Mouse (Mus musculus) hindbrain, embryonic 14.5 days (tissue): ENCODE measurements around the gene Srms. TPM values are rescaled to one million over a fixed set of nuclear protein-coding genes. Genes with fewer than 3 reads are reported as not detected.

Source experiments
- ATAC-seq: fragments of 200-750 bp; cut with Nextera tagmentation; 2 replicates; pipeline ENCODE4 v1.8.0; 2017; ENCODE audit warnings: moderate number of reproducible peaks, mild to moderate bottlenecking, moderate TSS enrichment, moderate library complexity; ENCODE audit not compliant: low FRiP score
- DNase-seq: peaks from one replicate; pipeline ENCODE4 v3.0.0-alpha.2; 2015; ENCODE audit warnings: low spot score
- H3K27ac ChIP-seq: fragments of 300-500 bp; sonication (generic); 2 replicates; pipeline ENCODE4 v1.5.1; 2014; ENCODE audit warnings: mild to moderate bottlenecking, moderate library complexity
- H3K27me3 ChIP-seq: fragments of 300-500 bp; sonication (generic); 2 replicates; pipeline ENCODE4 v1.6.1; 2014; ENCODE audit warnings: mild to moderate bottlenecking, low read length, mixed read lengths; ENCODE audit not compliant: control insufficient read depth, insufficient read depth
- H3K36me3 ChIP-seq: fragments of 300-500 bp; sonication (generic); replicated peaks from 2 replicates; pipeline ENCODE4 v1.6.1; 2014; ENCODE audit not compliant: control insufficient read depth, insufficient read depth
- H3K4me1 ChIP-seq: fragments of 300-500 bp; sonication (generic); replicated peaks from 2 replicates; pipeline ENCODE4 v1.6.1; 2014; ENCODE audit warnings: antibody characterized with exemption, low read length, mixed read lengths; ENCODE audit not compliant: control insufficient read depth, insufficient read depth
- H3K4me2 ChIP-seq: fragments of 300-500 bp; sonication (generic); replicated peaks from 2 replicates; pipeline ENCODE4 v1.6.1; 2014; ENCODE audit warnings: mild to moderate bottlenecking, moderate library complexity
- H3K4me3 ChIP-seq: fragments of 300-500 bp; sonication (generic); replicated peaks from 2 replicates; pipeline ENCODE4 v1.5.1; 2014; ENCODE audit warnings: mild to moderate bottlenecking, low read length
- H3K9ac ChIP-seq: fragments of 300-500 bp; sonication (generic); 2 replicates; pipeline ENCODE4 v1.6.1; 2014
- H3K9me3 ChIP-seq: fragments of 300-500 bp; sonication (generic); 2 replicates; pipeline ENCODE4 v1.6.1; 2016; ENCODE audit warnings: low read length; ENCODE audit not compliant: control insufficient read depth
- whole genome bisulfite sequencing: fragments of 180-500 bp; shearing (Covaris S2); extraction: QIAGEN DNeasy Blood & Tissue Kit; methylation state at CpG from one replicate; pipeline ENCODE4 v1.1.7; 2014; 5-methylcytosine and 5-hydroxymethylcytosine counted together
- polyA plus RNA-seq: library from polyadenylated mRNA; unstranded; fragments of >200 nt; fragmentation: Nextera tagmentation; extraction: Ambion mirVana; gene quantifications from 2 replicates; pipeline ENCODE4 v1.2.1, GENCODE M21; 2014

Gene Srms
- polyA plus RNA-seq, 1 experiment from 2014 or later, result 0.48 TPM

DNA sequence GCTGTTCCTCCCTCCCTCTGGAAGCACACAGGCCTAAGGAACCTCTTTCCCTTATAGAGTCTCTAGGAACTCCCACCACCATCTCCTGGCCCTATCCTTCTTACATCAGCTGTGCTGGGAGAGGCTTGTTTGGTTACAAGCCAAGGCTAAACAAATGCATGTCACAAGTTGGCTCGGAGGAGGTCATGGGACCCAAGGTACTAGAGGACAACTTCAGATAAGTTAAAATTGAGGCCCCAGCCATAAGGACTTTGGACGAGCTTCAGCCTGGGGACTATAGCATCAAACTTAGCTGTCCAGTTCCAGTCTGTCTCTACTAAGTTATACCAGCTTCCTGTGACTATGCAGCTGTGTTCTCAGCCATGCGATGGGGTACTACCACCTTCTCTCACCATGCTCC is 14.1 kb upstream of the Srms start:
- WGBS, result 88% methylated on average over 3 of the region's 3 CpGs
- H3K9ac ChIP-seq, result no peak overlapping the region
- no peak for ATAC-seq
- no peaks in the 10 kb centered on the region for H3K9me3 ChIP-seq
- H3K4me1 ChIP-seq, result no peaks in the 10 kb centered on the region
- H3K27me3 ChIP-seq, result no peaks in the 10 kb centered on the region
- H3K27ac ChIP-seq, result no peak overlapping the region
- DNase-seq, result no peak
- H3K4me2 ChIP-seq, result no peak overlapping the region
- H3K36me3 ChIP-seq, result no peaks in the 10 kb centered on the region
- no peak overlapping the region for H3K4me3 ChIP-seq

- DNase-seq (no peak), ATAC-seq (no peak)
- H3K9ac ChIP-seq, result no peak overlapping the region
- H3K9me3 ChIP-seq, result no peaks in the 10 kb centered on the region
- no peaks in the 10 kb centered on the region for H3K36me3 ChIP-seq
- peaks cover 7% of the 10 kb centered on the region; the same call in 1 of the 2 replicates for H3K4me1 ChIP-seq
- 97% methylated on average over 2 of the region's 2 CpGs for WGBS
- H3K4me3 ChIP-seq, result no peak overlapping the region
- no peak overlapping the region for H3K4me2 ChIP-seq
- H3K27me3 ChIP-seq, result no peaks in the 10 kb centered on the region
- H3K27ac ChIP-seq, result no peak overlapping the region
Observed at GRCm38 (mm10) chr2:181224994-181225393, 12.0 kb upstream of the Srms start.

GRCm38 (mm10) chr2:181220361-181220760 is 7.4 kb upstream of the Srms start:
- ATAC-seq, result no peak
- H3K36me3 ChIP-seq, result no peaks in the 10 kb centered on the region
- WGBS, result 48% methylated on average over 2 of the region's 2 CpGs
- no peak overlapping the region for H3K9ac ChIP-seq
- no peak overlapping the region for H3K4me3 ChIP-seq
- no peaks in the 10 kb centered on the region for H3K9me3 ChIP-seq
- no peak for DNase-seq
- no peaks in the 10 kb centered on the region for H3K27me3 ChIP-seq
- H3K4me1 ChIP-seq, result peaks cover 14% of the 10 kb centered on the region; the same call in 1 of the 2 replicates
- H3K27ac ChIP-seq, result no peak overlapping the region
- peak overlapping the region; percentile 56 for H3K4me2 ChIP-seq

- DNase-seq, result peak; percentile 57
- Histone ChIP-seq H3K36me3 (no peaks in the 10 kb centered on the region), H3K4me3 (peak within 1 kb of the TSS; percentile 22), H3K9me3 (no peaks in the 10 kb centered on the region), H3K27ac (peak within 1 kb of the TSS; percentile 26; the same call in 1 of the 2 replicates), H3K27me3 (no peaks in the 10 kb centered on the region), H3K9ac (peak within 1 kb of the TSS; percentile 37), H3K4me2 (peak within 1 kb of the TSS; percentile 56), H3K4me1 (peaks cover 14% of the 10 kb centered on the region; the same call in 1 of the 2 replicates)
- 4% methylated on average over 25 of the region's 25 CpGs for WGBS
- peak; percentile 83; the same call in 1 of the 2 replicates for ATAC-seq
Observed at GRCm38 (mm10) chr2:181219538-181220216, 6.7 kb upstream of the Srms start, which contains the start of gene Fndc11. Fndc11 (plus strand) TSS chr2:181220013.

DNA sequence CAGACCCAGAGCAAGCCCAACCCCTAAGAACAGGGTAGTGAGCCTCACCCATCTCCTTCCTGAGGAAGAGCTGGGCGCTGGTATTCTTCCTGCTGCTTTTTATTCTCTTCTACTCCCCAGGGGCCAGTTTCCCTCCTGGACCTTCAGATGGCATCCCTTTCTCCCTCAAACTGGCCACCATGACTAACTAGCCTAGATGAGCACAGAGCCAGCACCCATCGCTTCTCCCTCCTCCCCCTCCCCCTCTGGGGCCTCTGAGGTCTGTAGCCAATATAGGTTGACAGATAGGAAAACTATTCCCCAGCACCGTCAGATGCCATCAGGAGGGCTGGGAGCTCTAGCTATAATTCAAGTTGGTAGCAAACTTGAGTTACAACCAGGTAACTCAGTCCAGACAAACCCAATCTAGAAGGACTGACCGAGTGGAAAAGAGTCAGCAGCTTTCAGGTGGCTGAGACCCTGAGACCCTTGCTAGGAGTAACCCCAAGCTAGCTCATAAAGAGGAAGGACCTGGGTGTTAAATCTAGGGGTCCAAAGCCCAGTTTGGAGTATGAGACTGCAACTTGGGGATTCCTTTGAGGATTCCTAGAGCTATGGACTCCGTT is 6.0 kb upstream of the Srms start:
- Histone ChIP-seq H3K4me1 (peaks cover 14% of the 10 kb centered on the region; the same call in 1 of the 2 replicates), H3K27me3 (peaks cover 6% of the 10 kb centered on the region), H3K36me3 (no peaks in the 10 kb centered on the region), H3K4me3 (no peak overlapping the region), H3K4me2 (no peak overlapping the region), H3K9ac (no peak overlapping the region), H3K27ac (peak overlapping the region; percentile 26; the same call in 1 of the 2 replicates), H3K9me3 (no peaks in the 10 kb centered on the region)
- DNase-seq (no peak), ATAC-seq (no peak)
- WGBS, result 77% methylated on average over 5 of the region's 5 CpGs

DNA sequence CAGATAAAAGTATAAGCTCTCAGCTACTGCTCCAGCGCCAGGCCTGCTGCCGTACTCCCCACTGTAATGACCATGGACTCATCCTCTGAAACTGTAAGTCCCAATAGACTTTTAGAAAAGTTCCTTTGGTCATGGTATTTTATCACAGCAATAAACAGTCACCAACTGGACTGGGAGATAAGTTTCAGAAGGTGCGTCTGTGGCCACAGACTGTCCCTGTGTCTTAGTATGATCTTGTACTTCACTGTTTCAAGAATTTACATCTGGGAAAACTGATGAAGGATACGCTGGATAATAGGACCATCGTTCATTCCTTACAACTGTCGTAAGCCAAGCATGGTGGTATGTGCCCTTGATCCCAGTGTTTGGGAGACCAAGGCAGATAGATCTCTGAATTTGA is 3.1 kb upstream of the Srms start:
- no peak for DNase-seq
- peaks cover 25% of the 10 kb centered on the region for H3K4me1 ChIP-seq
- no peak overlapping the region for H3K27ac ChIP-seq
- no peak overlapping the region for H3K4me2 ChIP-seq
- WGBS, result 92% methylated on average over 6 of the region's 6 CpGs
- H3K9me3 ChIP-seq, result no peaks in the 10 kb centered on the region
- H3K36me3 ChIP-seq, result no peaks in the 10 kb centered on the region
- ATAC-seq, result no peak
- no peak overlapping the region for H3K4me3 ChIP-seq
- H3K9ac ChIP-seq, result no peak overlapping the region
- peaks cover 36% of the 10 kb centered on the region for H3K27me3 ChIP-seq

DNA sequence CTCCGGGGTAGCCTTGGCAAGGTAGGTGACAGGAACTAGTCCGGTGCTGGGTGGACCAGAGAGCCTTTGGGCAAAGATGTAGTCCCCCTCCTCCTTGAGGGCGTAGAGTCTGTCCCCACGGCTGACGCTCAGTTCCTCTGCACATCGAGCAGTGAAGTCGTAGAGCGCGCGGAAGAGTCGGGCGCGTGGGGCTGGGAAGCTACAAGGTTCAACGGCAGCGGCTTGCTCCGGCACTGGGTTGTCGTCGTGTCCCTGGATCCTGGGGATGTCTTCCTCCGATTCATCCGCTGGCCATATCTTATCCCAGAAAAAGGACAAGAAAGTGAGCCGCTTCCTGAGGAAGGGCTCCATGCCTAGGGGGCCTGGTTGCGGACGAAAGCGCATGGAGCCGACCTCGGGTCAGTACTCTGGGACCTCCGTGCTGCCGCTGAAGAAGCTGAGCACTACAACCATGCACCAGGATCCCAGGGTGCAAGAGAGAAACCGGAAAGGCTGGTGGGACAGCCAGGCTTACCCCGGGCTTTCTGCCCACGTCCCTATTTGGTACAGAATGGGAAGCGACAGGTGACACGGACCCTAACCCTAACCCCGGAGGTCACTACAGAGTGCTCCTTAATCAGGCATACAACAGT is 480 bp downstream of the Srms start:
- Histone ChIP-seq H3K27ac (no peak overlapping the region), H3K9ac (peak overlapping the region; percentile 24; the same call in 1 of the 2 replicates), H3K4me3 (peak overlapping the region; percentile 17), H3K9me3 (no peaks in the 10 kb centered on the region), H3K36me3 (no peaks in the 10 kb centered on the region), H3K27me3 (peaks cover 37% of the 10 kb centered on the region), H3K4me1 (peaks cover 11% of the 10 kb centered on the region), H3K4me2 (peak overlapping the region; percentile 48)
- DNase-seq (no peak), ATAC-seq (no peak)
- WGBS, result 3% methylated on average over 34 of the region's 34 CpGs

DNA sequence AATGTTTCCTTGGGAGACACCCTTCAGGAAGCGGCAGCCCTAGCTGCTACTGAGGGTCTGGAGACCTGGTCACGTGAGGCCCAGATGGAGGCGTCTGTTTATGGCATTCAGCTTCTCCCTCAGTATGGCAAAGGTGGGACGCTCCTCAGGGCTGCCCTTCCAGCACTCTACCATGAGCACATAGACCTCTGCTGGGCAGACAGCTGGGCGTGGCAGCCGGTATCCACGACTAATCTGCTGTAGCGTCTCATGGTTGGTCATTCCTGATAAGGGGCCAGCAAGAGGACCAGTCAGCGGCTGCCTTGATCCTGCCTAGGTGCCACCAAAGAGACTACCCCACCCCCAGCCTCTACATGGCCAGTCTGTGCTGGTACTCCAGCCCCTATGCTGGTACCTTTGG is 6.9 kb downstream of the Srms start:
- DNase-seq (no peak), ATAC-seq (no peak)
- H3K9me3 ChIP-seq, result no peaks in the 10 kb centered on the region
- no peaks in the 10 kb centered on the region for H3K36me3 ChIP-seq
- H3K9ac ChIP-seq, result no peak overlapping the region
- H3K4me1 ChIP-seq, result no peaks in the 10 kb centered on the region
- no peak overlapping the region for H3K27ac ChIP-seq
- H3K27me3 ChIP-seq, result peaks cover 2% of the 10 kb centered on the region
- no peak overlapping the region for H3K4me2 ChIP-seq
- H3K4me3 ChIP-seq, result no peak overlapping the region
- 81% methylated on average over 9 of the region's 9 CpGs for WGBS

GRCm38 (mm10) chr2:181205678-181206077 is 7.3 kb downstream of the Srms start:
- Histone ChIP-seq H3K4me2 (no peak overlapping the region), H3K9ac (no peak overlapping the region), H3K27ac (no peak overlapping the region), H3K4me3 (no peak overlapping the region), H3K9me3 (no peaks in the 10 kb centered on the region), H3K27me3 (no peaks in the 10 kb centered on the region), H3K36me3 (no peaks in the 10 kb centered on the region), H3K4me1 (no peaks in the 10 kb centered on the region)
- ATAC-seq (no peak), DNase-seq (no peak)
- 93% methylated on average over 5 of the region's 5 CpGs for WGBS
